Mouse (Mus musculus) bone marrow, adult 2 months (tissue): ENCODE data around the gene Kirrel2. TPM values are rescaled to one million over a fixed set of nuclear protein-coding genes. Genes with fewer than 3 reads are reported as not detected.

ENCODE experiments used
- H3K27ac ChIP-seq: fragments of 200-500 bp; 2 replicates; pipeline ENCODE4 v1.5.1; 2012; ENCODE audit warnings: low read depth, mild to moderate bottlenecking, control low read depth, inconsistent platforms, low read length; ENCODE audit not compliant: control insufficient read depth, poor library complexity, insufficient read depth
- H3K4me1 ChIP-seq: fragments of 200-500 bp; 2 replicates; pipeline ENCODE4 v1.6.1; 2011; ENCODE audit warnings: low read length; ENCODE audit not compliant: control insufficient read depth, insufficient read depth
- H3K4me3 ChIP-seq: fragments of 200-500 bp; replicated peaks from 2 replicates; pipeline ENCODE3; 2011; ENCODE audit warnings: mild to moderate bottlenecking, low read depth, low read length, control low read depth; ENCODE audit not compliant: control insufficient read depth
- CTCF ChIP-seq: fragments of 200-500 bp; IDR thresholded peaks from 2 replicates; pipeline ENCODE4 v1.5.1; 2011; ENCODE audit warnings: low read length, control low read depth; ENCODE audit not compliant: control insufficient read depth, insufficient read depth
- POLR2A ChIP-seq: fragments of 200-500 bp; IDR thresholded peaks from 2 replicates; pipeline ENCODE4 v1.6.1; 2011; ENCODE audit warnings: low read depth, mild to moderate bottlenecking, control low read depth, low read length, borderline replicate concordance; ENCODE audit not compliant: control insufficient read depth
- WGBS: fragments of 180-500 bp; shearing (Covaris S2); methylation state at CpG from one replicate; pipeline ENCODE4 v1.1.7; 2018; 5-methylcytosine and 5-hydroxymethylcytosine counted together
- polyA plus RNA-seq: library from polyadenylated mRNA; stranded (reverse); fragments of >200 nt; gene quantifications from 2 replicates; pipeline ENCODE4 v1.2.4, GENCODE M21; 2011; ENCODE audit warnings: low replicate concordance; ENCODE audit not compliant: missing spikeins, insufficient read depth, insufficient read length

Kirrel2 gene
- polyA plus RNA-seq, 1 experiment, result 4.8 TPM

GRCm38 (mm10) chr7:30411023-30411422 is 46.5 kb downstream of the Kirrel2 start:
- peak overlapping the region; percentile 77 for H3K27ac ChIP-seq
- H3K4me3 ChIP-seq, result no peak overlapping the region
- WGBS, result 25% methylated on average over 3 of the region's 3 CpGs
- H3K4me1 ChIP-seq, result peaks cover 5% of the 10 kb centered on the region; the same call in 1 of the 2 replicates
- TF ChIP-seq POLR2A (no peak), CTCF (no peak)

GRCm38 (mm10) chr7:30409789-30410188 is 47.7 kb downstream of the Kirrel2 start:
- WGBS, result 54% methylated on average over 2 of the region's 2 CpGs
- TF ChIP-seq POLR2A, result no peak
- Histone ChIP-seq H3K4me3 (no peak overlapping the region), H3K27ac (no peak overlapping the region), H3K4me1 (peaks cover 5% of the 10 kb centered on the region; the same call in 1 of the 2 replicates)

- Histone ChIP-seq H3K4me3 (no peak overlapping the region), H3K4me1 (peaks cover 5% of the 10 kb centered on the region; the same call in 1 of the 2 replicates), H3K27ac (no peak overlapping the region)
- 65% methylated on average over 3 of the region's 3 CpGs for WGBS
- no peak for TF ChIP-seq CTCF
- TF ChIP-seq POLR2A, result no peak
Measured at GRCm38 (mm10) chr7:30408639-30409038, 48.9 kb downstream of the Kirrel2 start.

DNA sequence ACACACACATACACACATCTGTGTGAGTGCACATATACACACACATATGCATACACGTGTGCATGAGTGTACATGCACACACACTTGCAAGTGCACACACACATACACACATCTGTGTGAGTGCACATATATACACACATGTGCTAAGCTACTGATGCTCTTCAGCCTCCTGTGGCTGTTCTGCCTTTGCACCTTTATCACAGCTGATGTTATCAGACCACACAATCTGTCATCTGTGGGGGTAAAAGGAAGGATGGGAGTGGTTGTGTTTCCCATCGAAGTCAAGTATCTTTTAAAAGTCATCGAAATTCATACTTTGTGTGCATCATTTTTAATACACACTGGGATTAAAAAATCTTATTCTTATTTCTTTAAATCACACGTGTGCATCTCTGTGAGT is 55.1 kb downstream of the Kirrel2 start:
- Histone ChIP-seq H3K4me1 (no peaks in the 10 kb centered on the region; the same call in none of the 2 replicates), H3K4me3 (no peak overlapping the region), H3K27ac (no peak overlapping the region)
- TF ChIP-seq CTCF, result no peak
- no peak for TF ChIP-seq POLR2A
- 41% methylated on average over 4 of the region's 4 CpGs for WGBS

GRCm38 (mm10) chr7:30399671-30400070 is 57.8 kb downstream of the Kirrel2 start:
- WGBS, result 77% methylated on average over 7 of the region's 7 CpGs
- TF ChIP-seq CTCF (no peak), POLR2A (no peak)
- H3K27ac ChIP-seq, result no peak overlapping the region
- no peaks in the 10 kb centered on the region; the same call in none of the 2 replicates for H3K4me1 ChIP-seq
- no peak overlapping the region for H3K4me3 ChIP-seq

Other genes with a start within 250 kb of the Kirrel2 start
- 41.5 and 50.8 TPM in 2 replicates for gene Polr2i, start 225.7 kb downstream of the Kirrel2 start, polyA plus RNA-seq
- 24.0 and 67.8 TPM in 2 replicates for gene Tbcb, start 225.4 kb downstream of the Kirrel2 start, polyA plus RNA-seq
- not detected in 2 replicates for gene Ovol3, start 222.0 kb downstream of the Kirrel2 start, polyA plus RNA-seq
- not detected in 2 replicates for gene Thap8, start 177.6 kb downstream of the Kirrel2 start, polyA plus RNA-seq
- 33.7 and 45.3 TPM in 2 replicates for gene Wdr62, start 177.3 kb downstream of the Kirrel2 start, polyA plus RNA-seq
- gene Clip3, start 166.0 kb downstream of the Kirrel2 start, polyA plus RNA-seq, result 3.2 and 3.5 TPM in 2 replicates
- 11.7 and 23.3 TPM in 2 replicates for gene Alkbh6, start 149.0 kb downstream of the Kirrel2 start, polyA plus RNA-seq
- gene Syne4, start 142.9 kb downstream of the Kirrel2 start, polyA plus RNA-seq, result 1.3 and 8.9 TPM in 2 replicates
- 0.56 TPM in 1 of 2 replicates, not detected in the other for gene E130208F15Rik, start 135.9 kb downstream of the Kirrel2 start, polyA plus RNA-seq
- 6.3 and 10.1 TPM in 2 replicates for gene Sdhaf1, start 133.8 kb downstream of the Kirrel2 start, polyA plus RNA-seq
- 0.45 and 0.70 TPM in 2 replicates for gene Lrfn3, start 94.9 kb downstream of the Kirrel2 start, polyA plus RNA-seq
- gene Tyrobp, start 43.9 kb downstream of the Kirrel2 start, polyA plus RNA-seq, result 164 and 433 TPM in 2 replicates
- gene Hcst, start 37.8 kb downstream of the Kirrel2 start, polyA plus RNA-seq, result 47.8 and 107 TPM in 2 replicates
- 12.3 and 34.2 TPM in 2 replicates for gene Nfkbid, start 36.0 kb downstream of the Kirrel2 start, polyA plus RNA-seq
- 6.2 TPM in 1 of 2 replicates, not detected in the other for gene Aplp1, start 12.2 kb downstream of the Kirrel2 start, polyA plus RNA-seq
- 1.5 TPM in 1 of 2 replicates, not detected in the other for gene Nphs1, start 625 bp upstream of the Kirrel2 start, polyA plus RNA-seq
- 1.9 and 3.1 TPM in 2 replicates for gene Prodh2, start 35.9 kb upstream of the Kirrel2 start, polyA plus RNA-seq
- gene Arhgap33, start 77.4 kb upstream of the Kirrel2 start, polyA plus RNA-seq, result 45.1 and 61.6 TPM in 2 replicates
- gene Hspb6, start 94.5 kb upstream of the Kirrel2 start, polyA plus RNA-seq, result 13.1 and 19.0 TPM in 2 replicates
- 4.2 and 12.8 TPM in 2 replicates for gene Proser3, start 94.6 kb upstream of the Kirrel2 start, polyA plus RNA-seq
- 22.2 and 47.7 TPM in 2 replicates for gene Lin37, start 102.1 kb upstream of the Kirrel2 start, polyA plus RNA-seq
- gene U2af1l4, start 105.6 kb upstream of the Kirrel2 start, polyA plus RNA-seq, result 28.8 and 71.1 TPM in 2 replicates
- 7.6 and 11.0 TPM in 2 replicates for gene Gm49396, start 105.7 kb upstream of the Kirrel2 start, polyA plus RNA-seq
- 50.7 and 98.9 TPM in 2 replicates for gene Psenen, start 105.9 kb upstream of the Kirrel2 start, polyA plus RNA-seq
- gene Igflr1, start 107.7 kb upstream of the Kirrel2 start, polyA plus RNA-seq, result 11.3 and 15.7 TPM in 2 replicates
- 35.5 and 102 TPM in 2 replicates for gene Kmt2b, start 131.0 kb upstream of the Kirrel2 start, polyA plus RNA-seq
- gene Zbtb32, start 141.2 kb upstream of the Kirrel2 start, polyA plus RNA-seq, result 3.1 TPM in 1 of 2 replicates, not detected in the other
- gene Upk1a, start 155.2 kb upstream of the Kirrel2 start, polyA plus RNA-seq, result 1.4 TPM in 1 of 2 replicates, not detected in the other
- gene Cox6b1, start 168.5 kb upstream of the Kirrel2 start, polyA plus RNA-seq, result 443 and 613 TPM in 2 replicates
- not detected in 2 replicates for gene Etv2, start 178.2 kb upstream of the Kirrel2 start, polyA plus RNA-seq
- 24.9 and 25.2 TPM in 2 replicates for gene Rbm42, start 192.6 kb upstream of the Kirrel2 start, polyA plus RNA-seq
- gene Haus5, start 207.3 kb upstream of the Kirrel2 start, polyA plus RNA-seq, result 19.5 and 32.1 TPM in 2 replicates
- not detected in 2 replicates for gene Pmis2, start 213.9 kb upstream of the Kirrel2 start, polyA plus RNA-seq
- gene 2200002J24Rik, start 241.2 kb upstream of the Kirrel2 start, polyA plus RNA-seq, result not detected in 2 replicates